Mouse (Mus musculus): ENCODE measurements around the gene Fbxw7. TPM values are rescaled to one million over a fixed set of nuclear protein-coding genes. Genes with fewer than 3 reads are reported as not detected.

Fbxw7 gene
- polyA plus RNA-seq, 1 experiment = 2.7 TPM

GRCm38 (mm10) chr3:84936956-84937355 is 121.9 kb downstream of the Fbxw7 start:
- H3K4me3 ChIP-seq (ENCODE audit: insufficient read depth, poor library complexity, severe bottlenecking) = no peak overlapping the region
- H3K79me2 ChIP-seq (ENCODE audit: control insufficient read depth, insufficient read depth) = no peaks in the 10 kb centered on the region
- H3K79me3 ChIP-seq (ENCODE audit: low read depth) = no peaks in the 10 kb centered on the region
- no peaks in the 10 kb centered on the region for H3K36me3 ChIP-seq (ENCODE audit: control insufficient read depth, insufficient read depth)
- H3K27me3 ChIP-seq (ENCODE audit: control insufficient read depth, insufficient read depth, insufficient read length) = no peaks in the 10 kb centered on the region
- H3ac ChIP-seq (ENCODE audit: control insufficient read depth, insufficient read length, low read depth) = no peak overlapping the region
- TF ChIP-seq MYOG (IDR thresholded peaks at IDR 0.05; ENCODE audit: control insufficient read depth, extremely low read depth, insufficient read length) = no peak

DNA sequence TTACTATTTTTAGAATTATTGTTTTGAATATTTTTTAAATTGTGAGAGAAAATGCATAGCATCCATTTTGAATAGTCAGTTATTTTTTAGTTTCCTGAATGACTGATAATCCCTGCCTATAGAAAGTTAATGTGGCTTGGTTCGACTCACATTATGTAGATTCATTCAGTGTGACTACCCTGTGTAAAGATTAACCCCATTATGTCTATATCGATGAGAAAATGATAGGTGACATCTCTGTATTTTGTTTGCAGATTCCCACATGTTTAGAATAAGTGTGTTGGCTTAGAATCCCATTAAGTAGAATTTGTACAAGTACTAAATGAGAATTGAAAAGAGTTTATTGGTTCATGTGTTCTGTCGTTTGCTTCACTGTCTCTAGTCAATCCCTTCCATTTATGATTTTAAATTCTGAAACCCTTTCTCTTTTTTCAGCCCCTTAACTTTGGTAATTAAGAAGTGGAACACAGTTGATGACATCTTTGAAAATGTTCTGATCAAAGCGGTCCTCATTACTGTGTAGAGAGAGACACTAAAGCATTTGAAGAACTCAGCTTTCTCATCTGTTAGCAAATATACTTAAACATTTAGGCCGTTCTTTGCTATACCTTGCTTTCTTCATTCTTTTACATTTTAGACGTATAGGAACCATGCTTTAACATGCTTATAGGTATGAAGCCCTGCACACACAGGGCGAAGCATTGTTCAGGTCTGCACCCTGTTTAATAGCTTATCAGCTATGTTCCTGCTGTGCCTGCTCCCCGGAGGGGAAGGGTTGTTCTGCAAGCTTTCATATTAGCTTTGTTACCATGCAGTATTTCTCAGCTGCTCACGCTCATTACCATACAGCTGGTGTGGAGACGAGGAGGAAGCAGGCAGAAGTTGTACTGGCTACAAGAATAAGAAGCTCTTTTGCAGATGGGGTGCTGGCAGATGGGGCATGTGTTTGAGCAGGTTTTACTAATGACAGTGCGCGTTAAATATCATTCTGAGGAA is 122.6 kb downstream of the Fbxw7 start:
- Histone ChIP-seq H3K4me3 (ENCODE audit: insufficient read depth, poor library complexity, severe bottlenecking) (no peak overlapping the region), H3K79me3 (ENCODE audit: low read depth) (no peaks in the 10 kb centered on the region), H3K79me2 (ENCODE audit: control insufficient read depth, insufficient read depth) (no peaks in the 10 kb centered on the region), H3ac (ENCODE audit: control insufficient read depth, insufficient read length, low read depth) (no peak overlapping the region), H3K36me3 (ENCODE audit: control insufficient read depth, insufficient read depth) (no peaks in the 10 kb centered on the region), H3K27me3 (ENCODE audit: control insufficient read depth, insufficient read depth, insufficient read length) (no peaks in the 10 kb centered on the region)
- TF ChIP-seq MAX (IDR thresholded peaks at IDR 0.05) = no peak

DNA sequence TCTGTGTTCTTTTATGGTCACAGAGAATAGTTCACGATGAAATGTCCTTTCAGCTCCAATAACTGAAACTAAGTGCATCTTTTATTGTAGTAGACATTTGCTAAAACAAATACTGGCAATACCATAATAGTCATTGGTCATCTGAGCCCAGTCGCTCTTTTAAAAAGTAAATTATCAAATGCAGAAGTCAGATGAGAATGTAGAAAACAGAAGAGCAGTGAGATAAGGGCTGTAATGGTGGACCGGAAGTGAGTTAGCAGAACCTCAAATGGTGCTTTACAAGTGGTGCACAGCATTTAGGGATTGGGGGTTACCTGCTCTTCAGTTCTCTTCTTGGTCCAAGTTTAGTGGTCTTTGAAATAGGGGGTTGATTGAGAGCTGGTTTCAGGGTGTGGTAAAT is 129.9 kb downstream of the Fbxw7 start:
- Histone ChIP-seq H3ac (ENCODE audit: control insufficient read depth, insufficient read length, low read depth) (no peak overlapping the region), H3K36me3 (ENCODE audit: control insufficient read depth, insufficient read depth) (no peaks in the 10 kb centered on the region), H3K79me2 (ENCODE audit: control insufficient read depth, insufficient read depth) (no peaks in the 10 kb centered on the region), H3K27me3 (ENCODE audit: control insufficient read depth, insufficient read depth, insufficient read length) (no peaks in the 10 kb centered on the region), H3K79me3 (ENCODE audit: low read depth) (no peaks in the 10 kb centered on the region), H3K4me3 (ENCODE audit: insufficient read depth, poor library complexity, severe bottlenecking) (no peak overlapping the region)
- TF ChIP-seq MAX (IDR thresholded peaks at IDR 0.05) (no peak), CEBPB (IDR thresholded peaks at IDR 0.05; ENCODE audit: low read depth) (no peak), FOSL1 (IDR thresholded peaks at IDR 0.05; ENCODE audit: insufficient read depth, low read length, poor library complexity, severe bottlenecking) (no peak), MYOG (IDR thresholded peaks at IDR 0.05; ENCODE audit: control insufficient read depth, extremely low read depth, insufficient read length) (no peak), USF1 (IDR thresholded peaks at IDR 0.05; ENCODE audit: low read depth) (no peak), CTCF (IDR thresholded peaks at IDR 0.05; ENCODE audit: control insufficient read depth, insufficient read depth, insufficient read length) (no peak), MYOD1 (IDR thresholded peaks at IDR 0.05; ENCODE audit: control insufficient read depth, insufficient read length, low read depth) (no peak)

GRCm38 (mm10) chr3:84946381-84946780 is 131.3 kb downstream of the Fbxw7 start:
- no peaks in the 10 kb centered on the region for H3K79me3 ChIP-seq (ENCODE audit: low read depth)
- no peaks in the 10 kb centered on the region for H3K36me3 ChIP-seq (ENCODE audit: control insufficient read depth, insufficient read depth)
- no peak overlapping the region for H3K4me3 ChIP-seq (ENCODE audit: insufficient read depth, poor library complexity, severe bottlenecking)
- H3K27me3 ChIP-seq (ENCODE audit: control insufficient read depth, insufficient read depth, insufficient read length) = no peaks in the 10 kb centered on the region
- H3K79me2 ChIP-seq (ENCODE audit: control insufficient read depth, insufficient read depth) = no peaks in the 10 kb centered on the region
- no peak overlapping the region for H3ac ChIP-seq (ENCODE audit: control insufficient read depth, insufficient read length, low read depth)
- TF ChIP-seq CEBPB (IDR thresholded peaks at IDR 0.05; ENCODE audit: low read depth) = no peak
- TF ChIP-seq USF1 (IDR thresholded peaks at IDR 0.05; ENCODE audit: low read depth) = no peak
- TF ChIP-seq CTCF (IDR thresholded peaks at IDR 0.05; ENCODE audit: control insufficient read depth, insufficient read depth, insufficient read length) = no peak
- no peak for TF ChIP-seq MYOG (IDR thresholded peaks at IDR 0.05; ENCODE audit: control insufficient read depth, extremely low read depth, insufficient read length)
- TF ChIP-seq MYOD1 (IDR thresholded peaks at IDR 0.05; ENCODE audit: control insufficient read depth, insufficient read length, low read depth) = no peak
- TF ChIP-seq MAX (IDR thresholded peaks at IDR 0.05) = no peak

- Histone ChIP-seq H3K79me3 (ENCODE audit: low read depth) (no peaks in the 10 kb centered on the region), H3K27me3 (ENCODE audit: control insufficient read depth, insufficient read depth, insufficient read length) (no peaks in the 10 kb centered on the region), H3ac (ENCODE audit: control insufficient read depth, insufficient read length, low read depth) (no peak overlapping the region), H3K36me3 (ENCODE audit: control insufficient read depth, insufficient read depth) (no peaks in the 10 kb centered on the region), H3K4me3 (ENCODE audit: insufficient read depth, poor library complexity, severe bottlenecking) (no peak overlapping the region), H3K79me2 (ENCODE audit: control insufficient read depth, insufficient read depth) (no peaks in the 10 kb centered on the region)
- no peak for TF ChIP-seq USF1 (IDR thresholded peaks at IDR 0.05; ENCODE audit: low read depth)
- TF ChIP-seq CEBPB (IDR thresholded peaks at IDR 0.05; ENCODE audit: low read depth) = peak; percentile 56
- TF ChIP-seq FOSL1 (IDR thresholded peaks at IDR 0.05; ENCODE audit: insufficient read depth, low read length, poor library complexity, severe bottlenecking) = no peak
- no peak for TF ChIP-seq MYOG (IDR thresholded peaks at IDR 0.05; ENCODE audit: control insufficient read depth, extremely low read depth, insufficient read length)
- TF ChIP-seq MAX (IDR thresholded peaks at IDR 0.05) = no peak
- TF ChIP-seq MYOD1 (IDR thresholded peaks at IDR 0.05; ENCODE audit: control insufficient read depth, insufficient read length, low read depth) = no peak
These were observed 134.3 kb downstream of the Fbxw7 start for GRCm38 (mm10) chr3:84949387-84949786.

GRCm38 (mm10) chr3:84951698-84952097 is 136.6 kb downstream of the Fbxw7 start:
- no peak for TF ChIP-seq MAX (IDR thresholded peaks at IDR 0.05)
- TF ChIP-seq FOSL1 (IDR thresholded peaks at IDR 0.05; ENCODE audit: insufficient read depth, low read length, poor library complexity, severe bottlenecking) = no peak
- TF ChIP-seq CEBPB (IDR thresholded peaks at IDR 0.05; ENCODE audit: low read depth) = no peak
- TF ChIP-seq MYOG (IDR thresholded peaks at IDR 0.05; ENCODE audit: control insufficient read depth, extremely low read depth, insufficient read length) = no peak
- no peaks in the 10 kb centered on the region for H3K36me3 ChIP-seq (ENCODE audit: control insufficient read depth, insufficient read depth)
- H3K79me2 ChIP-seq (ENCODE audit: control insufficient read depth, insufficient read depth) = no peaks in the 10 kb centered on the region
- H3K4me3 ChIP-seq (ENCODE audit: insufficient read depth, poor library complexity, severe bottlenecking) = peak overlapping the region; percentile 34
- no peaks in the 10 kb centered on the region for H3K27me3 ChIP-seq (ENCODE audit: control insufficient read depth, insufficient read depth, insufficient read length)
- H3K79me3 ChIP-seq (ENCODE audit: low read depth) = no peaks in the 10 kb centered on the region
- no peak overlapping the region for H3ac ChIP-seq (ENCODE audit: control insufficient read depth, insufficient read length, low read depth)
